Mouse (Mus musculus): ENCODE results near the gene Iffo2. TPM values are rescaled to one million over a fixed set of nuclear protein-coding genes. Genes with fewer than 3 reads are reported as not detected.

The Iffo2 gene
- polyA plus RNA-seq, 1 experiment from 2014 or later, result 15.5 TPM

GRCm38 (mm10) chr4:139661897-139662296 is 131.5 kb downstream of the Iffo2 start:
- DNase-seq (ENCODE audit: low read depth, low spot score) (no peak), ATAC-seq (no peak)
- no peaks in the 10 kb centered on the region for H3K27me3 ChIP-seq
- no peak for TF ChIP-seq CTCF (IDR thresholded peaks at IDR 0.05)
- CTCF ChIA-PET, result interaction anchor here (1.3 to 1.8 kb wide), 2 partner anchors 8 to 17 kb away, joined by 4 to 12 read pairs; no protein-coding TSS in a partner anchor
- in situ Hi-C loops (cut with MboI; ENCODE audit: low pct_unique_long_range_greater_than_20kb), result no loop called here
- POLR2A ChIA-PET, result no interaction called here

GRCm38 (mm10) chr4:139667632-139668031 is 137.3 kb downstream of the Iffo2 start:
- peak; percentile 50 for DNase-seq (ENCODE audit: low read depth, low spot score)
- in situ Hi-C loops (cut with MboI; ENCODE audit: low pct_unique_long_range_greater_than_20kb), result no loop called here
- POLR2A ChIA-PET, result interaction anchor here (0.6 to 1.3 kb wide), 3 partner anchors 23 to 47 kb away, joined by 3 to 5 read pairs (median 4); no protein-coding TSS in a partner anchor
- ATAC-seq, result peak; percentile 76
- CTCF ChIA-PET, result interaction anchor here (2.2 to 4.5 kb wide), 2 partner anchors 21 to 23 kb away, joined by 12 to 26 read pairs; no protein-coding TSS in a partner anchor
- H3K27me3 ChIP-seq, result no peaks in the 10 kb centered on the region
- TF ChIP-seq CTCF (IDR thresholded peaks at IDR 0.05), result no peak

GRCm38 (mm10) chr4:139669847-139670246 is 139.5 kb downstream of the Iffo2 start:
- no peak for ATAC-seq
- no peak for DNase-seq (ENCODE audit: low read depth, low spot score)
- POLR2A ChIA-PET, result no interaction called here
- CTCF ChIA-PET, result interaction anchor here (0.8 to 4.5 kb wide), 4 partner anchors 8 to 31 kb away, joined by 3 to 26 read pairs (median 4); no protein-coding TSS in a partner anchor
- no peaks in the 10 kb centered on the region for H3K27me3 ChIP-seq
- no peak for TF ChIP-seq CTCF (IDR thresholded peaks at IDR 0.05)
- in situ Hi-C loops (cut with MboI; ENCODE audit: low pct_unique_long_range_greater_than_20kb), result no loop called here

Other genes starting within 250 kb of the Iffo2 start
- 9.9 TPM for gene Pqlc2, start 219.8 kb upstream of the Iffo2 start, polyA plus RNA-seq (2021)
- gene Akr7a5, start 219.8 kb upstream of the Iffo2 start, polyA plus RNA-seq (2021), result 131 TPM
- 19.6 TPM for gene Mrto4, start 178.0 kb upstream of the Iffo2 start, polyA plus RNA-seq (2021)
- 16.3 TPM for gene Emc1, start 178.0 kb upstream of the Iffo2 start, polyA plus RNA-seq (2021)
- 100 TPM for gene Ubr4, start 177.9 kb upstream of the Iffo2 start, polyA plus RNA-seq (2021)
- not detected for gene Gm21969, start 72.6 kb downstream of the Iffo2 start, polyA plus RNA-seq (2021)
- gene Aldh4a1, start 92.3 kb downstream of the Iffo2 start, polyA plus RNA-seq (2021), result 34.4 TPM
- 0.03 TPM for gene Tas1r2, start 123.0 kb downstream of the Iffo2 start, polyA plus RNA-seq (2021)

Measured in Patski (cell line).